Mouse (Mus musculus) layer of hippocampus, adult 9-10 months (tissue): ENCODE measurements around the gene Tmem214.
"Not testable (repeated sequence)": the region's sequence is repeated elsewhere in the genome, so short reads cannot be mapped to it uniquely, and the experiment has no call there.

Source experiments
- DNase-seq: peaks from one replicate; pipeline ENCODE4 v3.0.0; 2022; ENCODE audit warnings: low spot score

The Tmem214 gene

GRCm38 (mm10) chr5:30878616-30879015 lies 10.8 kb downstream of the Tmem214 start:
- no peak for DNase-seq

- DNase-seq, result no peak
These were observed 11.6 kb downstream of the Tmem214 start for GRCm38 (mm10) chr5:30879347-30879943.

- DNase-seq, result not testable (repeated sequence)
These were observed 14.0 kb downstream of the Tmem214 start for GRCm38 (mm10) chr5:30881839-30882238.

GRCm38 (mm10) chr5:30886209-30886608 lies 18.4 kb downstream of the Tmem214 start:
- no peak for DNase-seq

- DNase-seq, result no peak
These were observed 18.9 kb downstream of the Tmem214 start for GRCm38 (mm10) chr5:30886731-30887130.

GRCm38 (mm10) chr5:30887331-30887761 lies 19.5 kb downstream of the Tmem214 start:
- no peak for DNase-seq

GRCm38 (mm10) chr5:30887858-30888336 lies 20.1 kb downstream of the Tmem214 start:
- DNase-seq, result peak; percentile 92

GRCm38 (mm10) chr5:30888337-30889087 lies 20.7 kb downstream of the Tmem214 start, which contains the start of gene Agbl5:
Gene Agbl5 (plus strand): TSS chr5:30888694.
- DNase-seq, result peak; percentile 97

GRCm38 (mm10) chr5:30889088-30889754 lies 21.4 kb downstream of the Tmem214 start:
- DNase-seq, result no peak

GRCm38 (mm10) chr5:30890375-30890774 lies 22.6 kb downstream of the Tmem214 start:
- no peak for DNase-seq

- DNase-seq, result no peak
These were observed 34.0 kb downstream of the Tmem214 start for GRCm38 (mm10) chr5:30901860-30902259.

- DNase-seq, result peak; percentile 87
These were observed 39.7 kb downstream of the Tmem214 start, which contains the start of gene Ost4 for GRCm38 (mm10) chr5:30907413-30908059. Gene Ost4 (minus strand): TSS chr5:30907788.

- no peak for DNase-seq
These were observed 40.9 kb downstream of the Tmem214 start for GRCm38 (mm10) chr5:30908426-30909299.

GRCm38 (mm10) chr5:30909300-30909659 lies 41.5 kb downstream of the Tmem214 start:
- no peak for DNase-seq

GRCm38 (mm10) chr5:30909863-30910262 lies 42.1 kb downstream of the Tmem214 start:
- DNase-seq, result no peak

GRCm38 (mm10) chr5:30910481-30910880 lies 42.7 kb downstream of the Tmem214 start:
- DNase-seq, result no peak

- no peak for DNase-seq
These were observed 44.3 kb downstream of the Tmem214 start for GRCm38 (mm10) chr5:30912156-30912555.

- no peak for DNase-seq
These were observed 45.4 kb downstream of the Tmem214 start, which contains the start of gene Emilin1 for GRCm38 (mm10) chr5:30913060-30913841. Gene Emilin1 (plus strand): TSS chr5:30913402.

GRCm38 (mm10) chr5:30914101-30914635 lies 46.4 kb downstream of the Tmem214 start:
- no peak for DNase-seq

- DNase-seq, result no peak
These were observed 47.0 kb downstream of the Tmem214 start for GRCm38 (mm10) chr5:30914849-30915248.
